Mouse (Mus musculus) liver, embryonic 13.5 days (tissue): ENCODE measurements around the gene Gpx7. TPM values are rescaled to one million over a fixed set of nuclear protein-coding genes. Genes with fewer than 3 reads are reported as not detected.
A peak's percentile ranks its signal among the peaks of the same experiment; 100 is the strongest.

Experiments used
- ATAC-seq: fragments of 200-750 bp; cut with Nextera tagmentation; 2 replicates; pipeline ENCODE4 v1.8.0; 2017; ENCODE audit warnings: low read depth, mild to moderate bottlenecking, moderate number of reproducible peaks, moderate library complexity
- DNase-seq: peaks from one replicate; pipeline ENCODE4 v3.0.0; 2022
- H3K27ac ChIP-seq: fragments of 300-500 bp; sonication (generic); 2 replicates; pipeline ENCODE4 v1.5.1; 2015; ENCODE audit warnings: moderate library complexity, mild to moderate bottlenecking, inconsistent platforms
- H3K27me3 ChIP-seq: fragments of 300-500 bp; sonication (generic); 2 replicates; pipeline ENCODE4 v1.6.1; 2015; ENCODE audit warnings: mild to moderate bottlenecking, inconsistent platforms
- H3K36me3 ChIP-seq: fragments of 300-500 bp; sonication (generic); 2 replicates; pipeline ENCODE4 v1.6.1; 2015; ENCODE audit warnings: mild to moderate bottlenecking, inconsistent platforms
- H3K4me1 ChIP-seq: fragments of 300-500 bp; sonication (generic); replicated peaks from 2 replicates; pipeline ENCODE4 v1.6.1; 2015; ENCODE audit warnings: inconsistent platforms
- H3K4me2 ChIP-seq: fragments of 300-500 bp; sonication (generic); 2 replicates; pipeline ENCODE4 v1.6.1; 2015; ENCODE audit warnings: inconsistent platforms, mild to moderate bottlenecking, moderate library complexity
- H3K4me3 ChIP-seq: fragments of 300-500 bp; sonication (generic); replicated peaks from 2 replicates; pipeline ENCODE4 v1.5.1; 2015; ENCODE audit warnings: mild to moderate bottlenecking, inconsistent platforms
- H3K9ac ChIP-seq: fragments of 300-500 bp; sonication (generic); 2 replicates; pipeline ENCODE4 v1.6.1; 2015; ENCODE audit warnings: mild to moderate bottlenecking, inconsistent platforms
- H3K9me3 ChIP-seq: fragments of 300-500 bp; sonication (generic); replicated peaks from 2 replicates; pipeline ENCODE4 v1.6.1; 2016; ENCODE audit warnings: inconsistent platforms
- whole genome bisulfite sequencing: fragments of 180-500 bp; shearing (Covaris S2); methylation state at CpG from one replicate; pipeline ENCODE4 v1.1.7; 2015; ENCODE audit not compliant: insufficient replicate concordance; 5-methylcytosine and 5-hydroxymethylcytosine counted together
- polyA plus RNA-seq: library from polyadenylated mRNA; unstranded; fragments of >200 nt; fragmentation: Nextera tagmentation; extraction: Ambion mirVana; gene quantifications from 2 replicates; pipeline ENCODE4 v1.2.1, GENCODE M21; 2015

Gene Gpx7
- 10.4 and 12.4 TPM in 2 replicates for polyA plus RNA-seq

GRCm38 (mm10) chr4:108406861-108407401 is at the start of gene Gpx7:
TSS of gene Gpx7 (minus strand) at chr4:108406961.
- Histone ChIP-seq H3K36me3 (no peaks in the 10 kb centered on the region), H3K9ac (peak within 1 kb of the TSS; percentile 58), H3K4me2 (peak within 1 kb of the TSS; percentile 65), H3K27me3 (peaks cover 41% of the 10 kb centered on the region), H3K4me1 (peaks cover 21% of the 10 kb centered on the region), H3K9me3 (no peaks in the 10 kb centered on the region), H3K4me3 (peak within 1 kb of the TSS; percentile 51), H3K27ac (peak within 1 kb of the TSS; percentile 23; the same call in 1 of the 2 replicates)
- no peak for ATAC-seq
- 18% methylated on average over 15 of the region's 15 CpGs for WGBS
- DNase-seq: no peak

- ATAC-seq (no peak), DNase-seq (no peak)
- Histone ChIP-seq H3K9ac (no peak overlapping the region), H3K9me3 (no peaks in the 10 kb centered on the region), H3K4me3 (no peak overlapping the region), H3K4me1 (peaks cover 31% of the 10 kb centered on the region), H3K36me3 (no peaks in the 10 kb centered on the region), H3K27ac (peak overlapping the region; percentile 64), H3K4me2 (no peak overlapping the region), H3K27me3 (0 out of 2 replicates have a peak, but pooled peaks cover 1% of the 10 kb centered on the region)
- 43% methylated on average over 2 of the region's 2 CpGs for WGBS
Observed at GRCm38 (mm10) chr4:108456028-108456427, 49.3 kb upstream of the Gpx7 start.

- no peaks in the 10 kb centered on the region for H3K36me3 ChIP-seq
- no peak overlapping the region for H3K4me3 ChIP-seq
- no peak overlapping the region for H3K4me2 ChIP-seq
- 60% methylated on average over 7 of the region's 7 CpGs for WGBS
- H3K9ac ChIP-seq: no peak overlapping the region
- ATAC-seq: no peak
- H3K9me3 ChIP-seq: no peaks in the 10 kb centered on the region
- no peak overlapping the region for H3K27ac ChIP-seq
- no peak for DNase-seq
- H3K27me3 ChIP-seq: peaks cover 8% of the 10 kb centered on the region; the same call in 1 of the 2 replicates
- H3K4me1 ChIP-seq: no peaks in the 10 kb centered on the region; the same call in 1 of the 2 replicates
Observed at GRCm38 (mm10) chr4:108448091-108448490, 41.3 kb upstream of the Gpx7 start.

GRCm38 (mm10) chr4:108438082-108438840 is 31.5 kb upstream of the Gpx7 start:
- ATAC-seq (no peak), DNase-seq (no peak)
- H3K9me3 ChIP-seq: no peaks in the 10 kb centered on the region
- no peaks in the 10 kb centered on the region for H3K27me3 ChIP-seq
- no peak overlapping the region for H3K9ac ChIP-seq
- no peak overlapping the region for H3K27ac ChIP-seq
- peaks cover 13% of the 10 kb centered on the region for H3K4me1 ChIP-seq
- no peak overlapping the region for H3K4me2 ChIP-seq
- no peak overlapping the region for H3K4me3 ChIP-seq
- WGBS: 55% methylated on average over 6 of the region's 6 CpGs
- H3K36me3 ChIP-seq: no peaks in the 10 kb centered on the region

GRCm38 (mm10) chr4:108436225-108436624 is 29.5 kb upstream of the Gpx7 start:
- 0 out of 2 replicates have a peak, but pooled peaks have one; percentile 45 for ATAC-seq
- Histone ChIP-seq H3K4me2 (no peak overlapping the region), H3K9ac (no peak overlapping the region), H3K4me1 (peaks cover 19% of the 10 kb centered on the region), H3K4me3 (no peak overlapping the region), H3K36me3 (no peaks in the 10 kb centered on the region), H3K9me3 (no peaks in the 10 kb centered on the region), H3K27me3 (peaks cover 15% of the 10 kb centered on the region; the same call in 1 of the 2 replicates), H3K27ac (0 out of 2 replicates have a peak overlapping the region, but pooled peaks have one; percentile 17)
- no peak for DNase-seq
- WGBS: 64% methylated on average over 1 of the region's 1 CpGs

- WGBS: 55% methylated on average over 3 of the region's 3 CpGs
- peaks cover 19% of the 10 kb centered on the region for H3K4me1 ChIP-seq
- H3K4me2 ChIP-seq: no peak overlapping the region
- H3K9me3 ChIP-seq: no peaks in the 10 kb centered on the region
- H3K4me3 ChIP-seq: no peak overlapping the region
- H3K27me3 ChIP-seq: peaks cover 21% of the 10 kb centered on the region; the same call in 1 of the 2 replicates
- H3K36me3 ChIP-seq: no peaks in the 10 kb centered on the region
- H3K9ac ChIP-seq: no peak overlapping the region
- DNase-seq: no peak
- H3K27ac ChIP-seq: 0 out of 2 replicates have a peak overlapping the region, but pooled peaks have one; percentile 17
- peak; percentile 50; the same call in 1 of the 2 replicates for ATAC-seq
Observed at GRCm38 (mm10) chr4:108435646-108436045, 28.9 kb upstream of the Gpx7 start.

- DNase-seq: no peak
- H3K4me2 ChIP-seq: no peak overlapping the region
- no peak overlapping the region for H3K27ac ChIP-seq
- peaks cover 19% of the 10 kb centered on the region for H3K4me1 ChIP-seq
- H3K9me3 ChIP-seq: no peaks in the 10 kb centered on the region
- H3K9ac ChIP-seq: no peak overlapping the region
- peaks cover 23% of the 10 kb centered on the region; the same call in 1 of the 2 replicates for H3K27me3 ChIP-seq
- H3K4me3 ChIP-seq: no peak overlapping the region
- ATAC-seq: no peak
- H3K36me3 ChIP-seq: no peaks in the 10 kb centered on the region
- WGBS: 72% methylated on average over 3 of the region's 3 CpGs
Observed at GRCm38 (mm10) chr4:108434781-108435180, 28.0 kb upstream of the Gpx7 start.

- Histone ChIP-seq H3K4me2 (no peak overlapping the region), H3K36me3 (no peaks in the 10 kb centered on the region), H3K4me3 (no peak overlapping the region), H3K9ac (no peak overlapping the region), H3K9me3 (no peaks in the 10 kb centered on the region), H3K4me1 (peaks cover 19% of the 10 kb centered on the region), H3K27ac (no peak overlapping the region), H3K27me3 (peaks cover 23% of the 10 kb centered on the region; the same call in 1 of the 2 replicates)
- 50% methylated on average over 4 of the region's 4 CpGs for WGBS
- ATAC-seq (no peak), DNase-seq (no peak)
Observed at GRCm38 (mm10) chr4:108434221-108434620, 27.5 kb upstream of the Gpx7 start.

GRCm38 (mm10) chr4:108433341-108433740 is 26.6 kb upstream of the Gpx7 start:
- peaks cover 27% of the 10 kb centered on the region; the same call in 1 of the 2 replicates for H3K27me3 ChIP-seq
- H3K4me1 ChIP-seq: peaks cover 23% of the 10 kb centered on the region
- H3K9me3 ChIP-seq: no peaks in the 10 kb centered on the region
- DNase-seq (no peak), ATAC-seq (no peak)
- no peaks in the 10 kb centered on the region for H3K36me3 ChIP-seq
- H3K4me3 ChIP-seq: no peak overlapping the region
- no peak overlapping the region for H3K27ac ChIP-seq
- no peak overlapping the region for H3K9ac ChIP-seq
- 34% methylated on average over 6 of the region's 6 CpGs for WGBS
- no peak overlapping the region for H3K4me2 ChIP-seq

GRCm38 (mm10) chr4:108431561-108431936 is 24.8 kb upstream of the Gpx7 start:
- no peak for DNase-seq
- Histone ChIP-seq H3K27ac (no peak overlapping the region), H3K4me2 (no peak overlapping the region), H3K27me3 (peaks cover 27% of the 10 kb centered on the region; the same call in 1 of the 2 replicates), H3K9ac (no peak overlapping the region), H3K36me3 (no peaks in the 10 kb centered on the region), H3K4me1 (peaks cover 20% of the 10 kb centered on the region), H3K4me3 (no peak overlapping the region), H3K9me3 (no peaks in the 10 kb centered on the region)
- ATAC-seq: no peak
- WGBS: 48% methylated on average over 2 of the region's 2 CpGs

GRCm38 (mm10) chr4:108430656-108431560 is 24.1 kb upstream of the Gpx7 start:
- Histone ChIP-seq H3K9ac (no peak overlapping the region), H3K9me3 (no peaks in the 10 kb centered on the region), H3K4me3 (no peak overlapping the region), H3K27ac (no peak overlapping the region), H3K4me1 (peaks cover 26% of the 10 kb centered on the region), H3K4me2 (no peak overlapping the region), H3K36me3 (no peaks in the 10 kb centered on the region), H3K27me3 (peaks cover 27% of the 10 kb centered on the region; the same call in 1 of the 2 replicates)
- DNase-seq: no peak
- 54% methylated on average over 4 of the region's 4 CpGs for WGBS
- 0 out of 2 replicates have a peak, but pooled peaks have one; percentile 7 for ATAC-seq
